Mouse (Mus musculus) cerebellum, adult 2 months (tissue): ENCODE measurements around the gene Mphosph9.

Source experiments
- CTCF ChIP-seq: fragments of 200-500 bp; IDR thresholded peaks from 2 replicates; pipeline ENCODE4 v1.5.1; 2011; ENCODE audit warnings: low read depth, mild to moderate bottlenecking, control low read depth, low read length, moderate library complexity, borderline replicate concordance; ENCODE audit not compliant: insufficient read depth
- POLR2A ChIP-seq: fragments of 200-500 bp; IDR thresholded peaks from 2 replicates; pipeline ENCODE4 v1.6.1; 2011; ENCODE audit warnings: low read length, control low read depth, borderline replicate concordance; ENCODE audit not compliant: insufficient read depth

- TF ChIP-seq CTCF (no peak), POLR2A (no peak)
Measured at GRCm38 (mm10) chr5:124226494-124226893, 101.3 kb downstream of the Mphosph9 start.
